Mouse (Mus musculus) small intestine, adult 2 months (tissue): ENCODE measurements around the gene Adarb1. TPM values are rescaled to one million over a fixed set of nuclear protein-coding genes. Genes with fewer than 3 reads are reported as not detected.

Experiments used
- H3K27ac ChIP-seq: fragments of 200-500 bp; 2 replicates; pipeline ENCODE4 v1.5.1; 2012; ENCODE audit warnings: low read depth, low read length, control low read depth, inconsistent platforms; ENCODE audit not compliant: insufficient read depth
- H3K27me3 ChIP-seq: fragments of 200-500 bp; 2 replicates; pipeline ENCODE4 v1.6.1; 2012; ENCODE audit warnings: mild to moderate bottlenecking, moderate library complexity, low read length, inconsistent platforms; ENCODE audit not compliant: control insufficient read depth, insufficient read depth
- H3K36me3 ChIP-seq: fragments of 200-500 bp; 2 replicates; pipeline ENCODE4 v1.6.1; 2012; ENCODE audit warnings: mild to moderate bottlenecking, low read length, control low read depth, inconsistent platforms; ENCODE audit not compliant: control insufficient read depth, insufficient read depth
- H3K4me1 ChIP-seq: fragments of 200-500 bp; 2 replicates; pipeline ENCODE4 v1.6.1; 2012; ENCODE audit warnings: low read length, inconsistent platforms, mixed read lengths; ENCODE audit not compliant: control insufficient read depth, insufficient read depth, insufficient read length
- H3K4me3 ChIP-seq: fragments of 200-500 bp; 2 replicates; pipeline ENCODE4 v1.5.1; 2012; ENCODE audit warnings: low read depth, mild to moderate bottlenecking, control low read depth, inconsistent platforms, low read length, moderate library complexity
- CTCF ChIP-seq: fragments of 200-500 bp; IDR thresholded peaks from 2 replicates; pipeline ENCODE4 v1.5.1; 2012; ENCODE audit warnings: low read depth, mild to moderate bottlenecking, control low read depth, inconsistent platforms, low read length, moderate library complexity, mixed read lengths; ENCODE audit not compliant: insufficient replicate concordance, insufficient read length; ENCODE audit errors: extremely low read depth
- POLR2A ChIP-seq: fragments of 200-500 bp; IDR thresholded peaks from 2 replicates; pipeline ENCODE4 v1.6.1; 2012; ENCODE audit warnings: low read depth, mild to moderate bottlenecking, control low read depth, inconsistent platforms, low read length, moderate library complexity
- WGBS: fragments of 180-500 bp; shearing (Covaris S2); methylation state at CpG from one replicate; pipeline ENCODE4 v1.1.7; 2018; 5-methylcytosine and 5-hydroxymethylcytosine counted together
- polyA plus RNA-seq: library from polyadenylated mRNA; depleted of rRNA; stranded (reverse); fragments of >200 nt; gene quantifications from 2 replicates; pipeline ENCODE4 v1.2.3, GENCODE M21; 2012

Gene Adarb1
- polyA plus RNA-seq, 1 experiment, result 0.79 TPM

GRCm38 (mm10) chr10:77385731-77386130, 32.3 kb downstream of the Adarb1 start:
- H3K4me3 ChIP-seq, result no peak overlapping the region
- TF ChIP-seq POLR2A (no peak), CTCF (no peak)
- no peak overlapping the region for H3K27ac ChIP-seq
- H3K4me1 ChIP-seq, result no peaks in the 10 kb centered on the region
- no peaks in the 10 kb centered on the region for H3K27me3 ChIP-seq
- H3K36me3 ChIP-seq, result no peaks in the 10 kb centered on the region
- 75% methylated on average over 4 of the region's 4 CpGs for WGBS

DNA sequence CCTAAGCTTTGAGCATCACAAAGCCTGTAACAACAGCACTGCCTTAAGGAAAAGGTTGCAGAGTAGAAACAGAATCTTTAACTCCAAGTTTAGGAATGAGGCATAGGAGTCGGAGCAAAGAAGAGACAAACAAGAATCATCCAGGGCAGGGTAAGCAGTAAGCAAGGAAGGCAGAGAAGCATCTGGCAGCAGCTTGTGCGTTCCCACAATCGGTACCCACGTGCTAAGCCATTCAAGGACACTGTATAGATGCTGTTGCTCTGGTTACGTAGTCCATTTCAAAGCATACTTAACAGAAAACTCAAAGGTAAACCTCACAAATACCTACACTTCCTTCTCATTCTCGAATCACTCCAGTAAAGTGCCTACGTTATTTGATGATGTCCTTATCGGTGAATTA, 35.0 kb downstream of the Adarb1 start:
- TF ChIP-seq CTCF (no peak), POLR2A (no peak)
- H3K27ac ChIP-seq, result no peak overlapping the region
- H3K4me3 ChIP-seq, result no peak overlapping the region
- H3K27me3 ChIP-seq, result no peaks in the 10 kb centered on the region
- H3K36me3 ChIP-seq, result no peaks in the 10 kb centered on the region
- 81% methylated on average over 8 of the region's 8 CpGs for WGBS
- H3K4me1 ChIP-seq, result no peaks in the 10 kb centered on the region

DNA sequence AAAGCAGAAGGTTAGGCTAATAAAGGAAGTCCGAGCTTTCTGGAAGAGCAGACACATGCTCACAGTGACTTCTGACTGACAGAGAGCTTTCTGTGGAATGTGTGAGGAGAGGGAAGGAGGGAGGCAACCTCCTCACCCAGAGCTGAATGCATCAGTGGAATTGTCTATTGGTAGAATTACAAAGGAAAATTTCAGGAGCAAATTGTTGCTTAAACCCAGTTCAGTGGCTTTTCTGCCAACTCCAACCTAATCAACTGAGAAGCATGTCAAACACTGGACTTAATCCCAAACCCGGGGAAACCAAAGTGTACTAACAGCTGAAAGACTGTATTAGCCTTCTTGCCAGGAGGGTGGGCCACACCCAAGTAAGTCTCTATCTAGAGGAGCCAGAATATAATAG, 36.9 kb downstream of the Adarb1 start:
- 38% methylated on average over 2 of the region's 2 CpGs for WGBS
- TF ChIP-seq CTCF (no peak), POLR2A (no peak)
- Histone ChIP-seq H3K27me3 (no peaks in the 10 kb centered on the region), H3K4me1 (no peaks in the 10 kb centered on the region), H3K27ac (no peak overlapping the region), H3K4me3 (no peak overlapping the region), H3K36me3 (no peaks in the 10 kb centered on the region)

GRCm38 (mm10) chr10:77380716-77381115, 37.4 kb downstream of the Adarb1 start:
- Histone ChIP-seq H3K4me3 (no peak overlapping the region), H3K36me3 (no peaks in the 10 kb centered on the region), H3K4me1 (no peaks in the 10 kb centered on the region), H3K27me3 (no peaks in the 10 kb centered on the region), H3K27ac (no peak overlapping the region)
- TF ChIP-seq POLR2A (no peak), CTCF (no peak)
- WGBS, result 62% methylated on average over 6 of the region's 6 CpGs

GRCm38 (mm10) chr10:77379199-77379598, 38.9 kb downstream of the Adarb1 start:
- 97% methylated on average over 4 of the region's 4 CpGs for WGBS
- no peak for TF ChIP-seq POLR2A
- TF ChIP-seq CTCF, result no peak
- Histone ChIP-seq H3K4me1 (no peaks in the 10 kb centered on the region), H3K27ac (no peak overlapping the region), H3K36me3 (no peaks in the 10 kb centered on the region), H3K27me3 (no peaks in the 10 kb centered on the region), H3K4me3 (no peak overlapping the region)

DNA sequence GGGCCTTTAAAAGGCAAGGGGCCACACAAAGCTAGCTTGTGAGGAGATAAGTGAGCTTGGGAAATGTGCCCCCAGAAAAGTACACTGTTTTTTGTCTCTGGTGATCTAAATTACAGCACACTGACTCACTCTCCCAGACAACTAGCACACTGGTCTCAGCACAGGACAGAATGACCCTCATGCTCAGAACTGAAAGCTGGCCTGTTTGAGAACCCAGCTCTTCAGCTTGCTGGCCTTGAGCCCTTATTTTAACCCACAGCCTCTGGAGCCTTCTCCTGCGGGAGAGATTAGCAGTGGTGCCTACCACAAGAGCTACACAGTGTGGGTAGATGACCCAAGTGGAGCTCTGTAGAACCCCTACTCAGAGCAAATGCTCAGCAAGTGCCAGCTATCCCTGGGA, 42.0 kb downstream of the Adarb1 start:
- TF ChIP-seq CTCF, result no peak
- no peak for TF ChIP-seq POLR2A
- no peaks in the 10 kb centered on the region for H3K36me3 ChIP-seq
- H3K27me3 ChIP-seq, result no peaks in the 10 kb centered on the region
- no peak overlapping the region for H3K27ac ChIP-seq
- 89% methylated on average over 1 of the region's 1 CpGs for WGBS
- H3K4me1 ChIP-seq, result no peaks in the 10 kb centered on the region
- no peak overlapping the region for H3K4me3 ChIP-seq

DNA sequence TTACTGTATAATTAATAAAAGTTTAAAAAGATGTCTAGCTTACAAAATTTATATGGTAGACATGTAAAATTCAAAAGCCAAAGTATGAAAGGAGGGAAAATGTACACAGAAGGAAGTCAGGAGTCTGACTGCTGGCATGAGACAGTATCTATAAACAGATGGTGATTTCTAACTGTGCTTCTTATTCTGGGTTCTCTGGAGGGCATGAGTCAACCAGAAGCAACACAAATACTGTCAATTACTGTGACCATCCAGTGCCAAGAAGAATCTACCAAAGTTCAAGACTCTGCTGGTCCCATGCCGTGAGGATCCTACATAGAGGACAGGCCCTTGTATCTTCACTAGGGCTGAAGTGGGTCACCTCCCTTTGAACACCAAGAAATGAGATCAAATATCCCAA, 43.1 kb downstream of the Adarb1 start:
- no peaks in the 10 kb centered on the region for H3K36me3 ChIP-seq
- no peak for TF ChIP-seq POLR2A
- 63% methylated on average over 1 of the region's 1 CpGs for WGBS

DNA sequence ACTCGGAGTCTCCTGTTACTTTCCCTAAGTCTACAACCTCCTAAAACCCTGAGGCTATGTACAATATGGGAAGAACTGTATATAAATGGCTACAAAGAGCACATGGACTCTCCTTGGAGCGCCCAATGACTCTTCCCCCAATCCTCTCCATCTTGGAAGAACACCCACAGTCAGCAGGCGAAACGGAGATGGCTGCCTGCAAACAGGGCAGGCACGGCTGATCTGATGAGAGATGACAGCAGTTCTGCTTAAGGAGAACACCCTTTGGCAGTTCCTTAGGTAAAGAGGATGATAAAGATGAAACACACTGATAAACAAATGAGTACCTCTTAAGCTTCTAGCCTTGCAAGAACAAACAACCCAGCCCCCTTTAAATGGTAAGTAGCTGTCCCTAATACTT, 43.7 kb downstream of the Adarb1 start:
- Histone ChIP-seq H3K27ac (no peak overlapping the region), H3K36me3 (no peaks in the 10 kb centered on the region), H3K4me3 (no peak overlapping the region), H3K4me1 (no peaks in the 10 kb centered on the region), H3K27me3 (no peaks in the 10 kb centered on the region)
- TF ChIP-seq POLR2A (no peak), CTCF (no peak)
- WGBS, result 80% methylated on average over 5 of the region's 5 CpGs

More for the DNA sequence above, 43.1 kb downstream of the Adarb1 start:
- Histone ChIP-seq H3K27ac (no peak overlapping the region), H3K27me3 (no peaks in the 10 kb centered on the region), H3K4me3 (no peak overlapping the region), H3K4me1 (no peaks in the 10 kb centered on the region)
